Mouse (Mus musculus) cerebellum, postnatal 10 days (tissue): ENCODE measurements around the gene Ide.
"Not testable (repeated sequence)": the region's sequence is repeated elsewhere in the genome, so short reads cannot be mapped to it uniquely, and the experiment has no call there.

Experiments used
- DNase-seq, 2 experiments: peaks; one replicate each; pipeline ENCODE4 v3.0.0; 2021; ENCODE audit warnings: mixed read lengths in 2 of 2

Gene Ide

GRCm38 (mm10) chr19:37263943-37264897 lies 73.4 kb downstream of the Ide start:
- DNase-seq = peak; percentile 73 to 76

DNA sequence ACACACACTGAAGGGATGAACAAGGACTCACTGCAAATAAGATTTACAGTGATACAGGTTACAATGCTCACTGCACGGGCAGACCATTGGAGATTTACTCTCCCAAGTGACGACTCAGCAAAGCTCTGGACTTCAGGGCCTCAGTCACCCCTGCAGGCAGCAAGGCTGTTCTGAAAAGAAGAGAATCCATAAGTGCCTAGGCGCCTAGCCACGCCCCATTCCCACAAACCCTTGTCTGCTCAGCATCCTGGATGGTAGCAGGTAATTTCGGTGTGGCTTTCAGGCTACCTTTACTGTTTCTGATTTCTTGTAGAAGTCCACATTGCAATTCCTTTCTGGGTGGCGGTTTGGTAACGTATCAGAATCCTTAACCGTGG lies 74.1 kb downstream of the Ide start:
- peak; percentile 24 to 43 for DNase-seq

GRCm38 (mm10) chr19:37262389-37262788 lies 75.3 kb downstream of the Ide start:
- DNase-seq = no peak

DNA sequence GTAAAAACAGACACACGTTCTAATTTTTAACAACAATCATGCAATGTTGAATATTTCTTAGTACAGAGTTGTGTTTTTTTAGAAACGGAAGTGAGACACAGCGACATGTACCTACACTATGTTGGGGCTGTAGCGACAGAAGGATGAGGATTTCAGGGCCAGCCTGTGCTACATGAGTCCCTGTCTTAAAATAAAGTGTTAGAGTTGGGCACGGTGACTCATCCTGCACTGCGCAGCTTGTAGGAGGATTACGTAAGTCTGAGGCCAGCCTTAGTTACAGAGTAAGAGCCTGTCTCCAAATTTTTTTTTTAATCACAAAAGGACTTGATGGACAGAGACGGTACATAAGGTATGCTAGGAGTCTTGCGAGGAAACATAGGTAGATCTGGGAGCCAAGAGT lies 82.3 kb downstream of the Ide start:
- DNase-seq = no peak

DNA sequence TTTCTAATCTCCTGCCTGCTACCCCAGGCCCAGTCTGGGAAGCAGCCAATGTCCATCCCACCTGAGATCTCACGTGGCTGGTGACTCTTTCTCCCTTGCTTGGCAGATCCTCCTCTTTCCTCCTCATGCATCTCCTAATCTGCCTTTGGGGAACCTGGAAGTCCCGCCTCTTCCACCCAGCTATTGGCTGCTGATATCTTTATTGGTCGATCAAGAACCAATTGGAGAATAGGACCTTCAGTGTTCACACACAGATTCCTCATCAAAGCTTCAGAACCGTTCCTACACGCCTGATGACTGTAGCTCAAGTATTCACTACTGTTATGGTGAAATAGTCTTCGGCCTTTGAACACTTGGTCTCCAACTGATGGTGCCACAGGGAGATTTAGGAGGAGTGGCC lies 85.5 kb downstream of the Ide start:
- DNase-seq = peak; percentile 50 to 60

GRCm38 (mm10) chr19:37248199-37248598 lies 89.5 kb downstream of the Ide start:
- DNase-seq = no peak

- no peak for DNase-seq
Measured at GRCm38 (mm10) chr19:37246859-37247258, 90.8 kb downstream of the Ide start.

DNA sequence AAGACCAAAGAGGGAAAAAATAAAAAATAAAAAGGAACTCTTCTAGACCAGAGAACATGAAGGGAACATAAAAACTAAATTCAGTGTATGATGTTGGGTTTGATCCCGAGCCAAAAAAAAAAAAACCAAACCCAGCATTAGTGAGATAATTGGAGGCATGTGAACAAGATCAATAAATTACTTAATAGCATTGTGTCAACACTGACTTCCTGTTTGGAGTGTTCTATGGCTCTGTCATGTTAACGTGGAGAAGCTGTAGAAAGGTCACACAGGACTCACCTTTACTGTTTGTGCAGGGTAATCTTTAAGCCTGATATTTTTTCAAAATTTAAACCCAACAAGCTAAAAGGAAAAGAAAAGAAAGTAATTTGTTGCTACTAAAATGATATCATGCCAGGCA lies 94.9 kb downstream of the Ide start:
- no peak for DNase-seq

- DNase-seq = peak; percentile 22 to 45
Measured at GRCm38 (mm10) chr19:37241201-37241600, 96.5 kb downstream of the Ide start.

- DNase-seq = no peak
Measured at GRCm38 (mm10) chr19:37239096-37239495, 98.6 kb downstream of the Ide start.

DNA sequence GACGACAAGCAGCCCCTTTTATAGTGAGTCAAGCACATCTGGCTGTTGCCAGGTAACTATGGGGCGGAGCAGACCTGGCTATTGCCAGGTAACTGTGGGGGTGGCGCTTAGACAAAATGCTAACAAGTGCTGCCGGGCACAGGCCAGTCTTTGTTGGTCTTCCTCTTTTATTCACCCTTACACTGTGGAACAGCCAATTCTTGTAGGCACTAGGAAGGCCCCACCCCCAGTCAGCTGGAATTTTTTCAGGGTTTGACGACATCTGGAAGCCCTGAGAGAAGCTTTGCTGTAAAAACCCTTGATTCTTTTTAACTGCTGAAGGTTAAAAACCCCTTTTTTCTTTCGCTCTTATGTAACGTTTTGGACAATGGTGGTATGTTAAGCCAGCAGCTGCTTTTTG lies 99.0 kb downstream of the Ide start:
- no peak for DNase-seq

- DNase-seq = no peak
Measured at GRCm38 (mm10) chr19:37237712-37238437, 99.8 kb downstream of the Ide start.

GRCm38 (mm10) chr19:37237306-37237705 lies 100.3 kb downstream of the Ide start:
- no peak for DNase-seq

DNA sequence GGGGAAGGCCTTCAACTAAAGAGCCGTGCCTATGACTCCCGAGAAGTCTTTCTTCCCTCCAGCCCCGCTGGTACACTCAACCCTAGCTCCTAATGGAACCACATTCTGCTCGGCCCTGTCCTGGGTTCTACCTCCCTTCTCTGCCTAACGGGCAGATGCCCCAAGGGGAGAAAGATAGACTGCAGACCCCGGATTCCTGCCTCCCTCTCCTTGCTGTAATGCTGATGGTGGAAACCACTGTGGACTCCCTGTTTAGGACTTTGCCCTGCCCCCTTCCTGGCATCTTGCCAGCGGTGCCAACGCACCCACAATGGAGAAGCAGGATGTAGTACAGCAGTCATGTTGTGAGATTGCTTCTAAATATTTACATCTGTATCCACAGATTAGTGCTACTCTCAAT lies 101.8 kb downstream of the Ide start:
- DNase-seq = peak; percentile 43 to 52

- peak; percentile 44 to 55 for DNase-seq
Measured at GRCm38 (mm10) chr19:37233561-37234539, 103.8 kb downstream of the Ide start.

GRCm38 (mm10) chr19:37232598-37232997 lies 105.1 kb downstream of the Ide start:
- DNase-seq = not testable (repeated sequence)

DNA sequence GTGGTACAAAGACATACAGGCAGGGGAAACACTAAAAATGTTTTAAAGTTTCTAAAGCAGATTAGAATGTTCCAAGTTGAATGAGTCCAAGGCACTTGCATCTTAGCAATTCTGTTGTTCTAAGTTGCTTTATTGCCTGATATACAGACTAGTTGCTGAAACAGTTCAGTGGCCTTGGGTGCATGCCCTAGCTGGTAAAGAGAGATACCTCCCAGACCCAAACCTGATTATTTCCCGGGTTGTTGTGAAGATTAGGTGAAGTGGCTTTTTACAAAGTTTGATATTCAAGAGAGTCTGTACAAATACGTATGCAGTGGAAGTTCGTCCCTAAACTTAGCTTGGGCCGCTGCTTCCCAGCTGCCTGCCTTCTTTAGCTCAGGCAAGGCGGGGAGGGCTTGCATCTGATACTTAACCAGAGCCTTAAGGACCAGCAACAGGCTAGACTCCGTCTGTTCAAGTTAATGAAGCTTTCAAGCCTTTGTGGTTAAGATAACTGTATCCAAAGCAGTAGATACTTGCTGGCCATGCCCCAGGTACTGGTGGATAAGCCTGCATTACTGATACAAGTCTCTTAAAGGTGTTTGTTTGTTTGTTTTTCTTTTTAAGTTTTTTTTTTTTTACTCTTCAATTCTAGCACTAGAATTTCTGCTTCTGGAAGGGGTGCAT lies 112.3 kb downstream of the Ide start:
- DNase-seq = no peak
